Mouse (Mus musculus): ENCODE data around the gene Dad1.

GRCm38 (mm10) chr14:54191594-54192461, 62.1 kb downstream of the Dad1 start:
- TF ChIP-seq POLR2A (IDR thresholded peaks at IDR 0.05; ENCODE audit: borderline replicate concordance, control insufficient read depth, low read depth, low read length) (no peak), CTCF (IDR thresholded peaks at IDR 0.05; ENCODE audit: control insufficient read depth, insufficient read depth, low read length) (no peak)

Data from bone marrow, adult 2 months (tissue).